Mouse (Mus musculus): ENCODE measurements around the gene Tecpr2. TPM values are rescaled to one million over a fixed set of nuclear protein-coding genes. Genes with fewer than 3 reads are reported as not detected.

The Tecpr2 gene
- polyA plus RNA-seq, 1 experiment from 2014 or later = 1.8 TPM

- peak overlapping the region; percentile 43 for H3K4me3 ChIP-seq (replicated peaks; ENCODE audit: low read depth, low read length)
- TF ChIP-seq CTCF (IDR thresholded peaks at IDR 0.05; ENCODE audit: low read depth) = peak; percentile 77
- ATAC-seq (replicated peaks; ENCODE audit: low FRiP score, low read depth) (peak; percentile 92), DNase-seq (ENCODE audit: low spot score) (peak; percentile 85)
- peak overlapping the region; percentile 61 for H3K9ac ChIP-seq (ENCODE audit: low read depth, low read length)
- H3K4me1 ChIP-seq (replicated peaks; ENCODE audit: insufficient read depth, low read length) = no peaks in the 10 kb centered on the region
- WGBS = 7% methylated on average over 23 of the region's 23 CpGs
- H3K9me3 ChIP-seq (replicated peaks; ENCODE audit: low read length) = no peaks in the 10 kb centered on the region
- peak overlapping the region; percentile 76 for H3K4me2 ChIP-seq (ENCODE audit: low read length)
- H3K36me3 ChIP-seq (ENCODE audit: insufficient read depth, low read length) = no peaks in the 10 kb centered on the region
- peak overlapping the region; percentile 87 for H3K27ac ChIP-seq
- H3K27me3 ChIP-seq (ENCODE audit: insufficient read depth, low read length) = no peaks in the 10 kb centered on the region
Measured at GRCm38 (mm10) chr12:110991361-110992127, 102.5 kb downstream of the Tecpr2 start.

GRCm38 (mm10) chr12:110992128-110992553 is 103.1 kb downstream of the Tecpr2 start:
- Histone ChIP-seq H3K4me1 (replicated peaks; ENCODE audit: insufficient read depth, low read length) (no peaks in the 10 kb centered on the region), H3K9me3 (replicated peaks; ENCODE audit: low read length) (no peaks in the 10 kb centered on the region), H3K9ac (ENCODE audit: low read depth, low read length) (peak overlapping the region; percentile 61), H3K4me2 (ENCODE audit: low read length) (peak overlapping the region; percentile 76), H3K27ac (peak overlapping the region; percentile 87), H3K4me3 (replicated peaks; ENCODE audit: low read depth, low read length) (peak overlapping the region; percentile 43), H3K27me3 (ENCODE audit: insufficient read depth, low read length) (no peaks in the 10 kb centered on the region), H3K36me3 (ENCODE audit: insufficient read depth, low read length) (no peaks in the 10 kb centered on the region)
- DNase-seq (ENCODE audit: low spot score) (peak; percentile 94), ATAC-seq (replicated peaks; ENCODE audit: low FRiP score, low read depth) (peak; percentile 90)
- WGBS = 0% methylated on average over 23 of the region's 24 CpGs
- TF ChIP-seq CTCF (IDR thresholded peaks at IDR 0.05; ENCODE audit: low read depth) = peak; percentile 99

GRCm38 (mm10) chr12:110992771-110993170 is 103.7 kb downstream of the Tecpr2 start:
- Histone ChIP-seq H3K4me1 (replicated peaks; ENCODE audit: insufficient read depth, low read length) (no peaks in the 10 kb centered on the region), H3K9ac (ENCODE audit: low read depth, low read length) (peak overlapping the region; percentile 61; the same call in 1 of the 2 replicates), H3K27ac (peak overlapping the region; percentile 87), H3K9me3 (replicated peaks; ENCODE audit: low read length) (no peaks in the 10 kb centered on the region), H3K36me3 (ENCODE audit: insufficient read depth, low read length) (no peaks in the 10 kb centered on the region), H3K27me3 (ENCODE audit: insufficient read depth, low read length) (no peaks in the 10 kb centered on the region), H3K4me3 (replicated peaks; ENCODE audit: low read depth, low read length) (peak overlapping the region; percentile 43; the same call in 1 of the 2 replicates), H3K4me2 (ENCODE audit: low read length) (peak overlapping the region; percentile 76)
- WGBS = 74% methylated on average over 12 of the region's 12 CpGs
- no peak for TF ChIP-seq CTCF (IDR thresholded peaks at IDR 0.05; ENCODE audit: low read depth)
- DNase-seq (ENCODE audit: low spot score) (no peak), ATAC-seq (replicated peaks; ENCODE audit: low FRiP score, low read depth) (no peak)

GRCm38 (mm10) chr12:110993226-110993625 is 104.2 kb downstream of the Tecpr2 start:
- no peak overlapping the region for H3K4me3 ChIP-seq (replicated peaks; ENCODE audit: low read depth, low read length)
- ATAC-seq (replicated peaks; ENCODE audit: low FRiP score, low read depth) = no peak
- H3K9me3 ChIP-seq (replicated peaks; ENCODE audit: low read length) = no peaks in the 10 kb centered on the region
- no peaks in the 10 kb centered on the region for H3K4me1 ChIP-seq (replicated peaks; ENCODE audit: insufficient read depth, low read length)
- WGBS = 79% methylated on average over 3 of the region's 3 CpGs
- DNase-seq (ENCODE audit: low spot score) = no peak
- no peaks in the 10 kb centered on the region for H3K27me3 ChIP-seq (ENCODE audit: insufficient read depth, low read length)
- H3K36me3 ChIP-seq (ENCODE audit: insufficient read depth, low read length) = no peaks in the 10 kb centered on the region
- no peak overlapping the region; the same call in 1 of the 2 replicates for H3K27ac ChIP-seq
- no peak overlapping the region for H3K9ac ChIP-seq (ENCODE audit: low read depth, low read length)
- H3K4me2 ChIP-seq (ENCODE audit: low read length) = no peak overlapping the region
- TF ChIP-seq CTCF (IDR thresholded peaks at IDR 0.05; ENCODE audit: low read depth) = no peak

DNA sequence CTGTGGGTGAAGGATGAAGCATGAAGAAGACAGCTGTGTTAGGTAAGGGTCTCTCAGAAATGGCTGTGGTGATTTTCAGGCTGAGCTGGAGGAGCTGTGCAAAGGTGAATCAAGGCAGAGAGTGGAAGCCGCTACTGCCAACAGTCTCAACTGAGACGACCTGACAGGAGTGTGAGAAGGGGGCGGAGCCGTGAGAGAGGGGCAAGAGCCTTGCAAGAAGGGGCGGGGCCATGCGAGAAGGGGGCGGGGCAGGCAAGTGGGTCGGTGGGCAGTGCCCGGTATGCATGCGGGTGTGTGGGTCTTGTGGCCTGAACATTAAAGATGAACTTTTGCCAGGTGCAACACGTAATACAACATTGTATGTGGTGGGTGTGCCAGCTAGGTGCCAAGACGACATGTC is 105.6 kb downstream of the Tecpr2 start:
- Histone ChIP-seq H3K9me3 (replicated peaks; ENCODE audit: low read length) (no peaks in the 10 kb centered on the region), H3K4me2 (ENCODE audit: low read length) (no peak overlapping the region), H3K27me3 (ENCODE audit: insufficient read depth, low read length) (no peaks in the 10 kb centered on the region), H3K36me3 (ENCODE audit: insufficient read depth, low read length) (no peaks in the 10 kb centered on the region), H3K4me1 (replicated peaks; ENCODE audit: insufficient read depth, low read length) (no peaks in the 10 kb centered on the region), H3K9ac (ENCODE audit: low read depth, low read length) (no peak overlapping the region), H3K27ac (no peak overlapping the region), H3K4me3 (replicated peaks; ENCODE audit: low read depth, low read length) (no peak overlapping the region)
- WGBS = 40% methylated on average over 12 of the region's 12 CpGs
- no peak for ATAC-seq (replicated peaks; ENCODE audit: low FRiP score, low read depth)
- DNase-seq (ENCODE audit: low spot score) = no peak
- no peak for TF ChIP-seq CTCF (IDR thresholded peaks at IDR 0.05; ENCODE audit: low read depth)

- H3K27ac ChIP-seq = no peak overlapping the region
- no peak overlapping the region for H3K4me2 ChIP-seq (ENCODE audit: low read length)
- H3K9me3 ChIP-seq (replicated peaks; ENCODE audit: low read length) = no peaks in the 10 kb centered on the region
- no peaks in the 10 kb centered on the region for H3K4me1 ChIP-seq (replicated peaks; ENCODE audit: insufficient read depth, low read length)
- DNase-seq (ENCODE audit: low spot score) (no peak), ATAC-seq (replicated peaks; ENCODE audit: low FRiP score, low read depth) (no peak)
- H3K27me3 ChIP-seq (ENCODE audit: insufficient read depth, low read length) = no peaks in the 10 kb centered on the region
- no peak overlapping the region for H3K4me3 ChIP-seq (replicated peaks; ENCODE audit: low read depth, low read length)
- H3K9ac ChIP-seq (ENCODE audit: low read depth, low read length) = no peak overlapping the region
- no peaks in the 10 kb centered on the region for H3K36me3 ChIP-seq (ENCODE audit: insufficient read depth, low read length)
- WGBS = 99% methylated on average over 11 of the region's 11 CpGs
- TF ChIP-seq CTCF (IDR thresholded peaks at IDR 0.05; ENCODE audit: low read depth) = no peak
Measured at GRCm38 (mm10) chr12:110998092-110998491, 109.0 kb downstream of the Tecpr2 start.
